ENCODE assay signal across 8 mouse cellular contexts in genomic region chr5:23385136-23385535, GRCm38 (mm10). TPM values are rescaled to one million over a fixed set of nuclear protein-coding genes. Genes with fewer than 3 reads are reported as not detected.
DNase-seq lines count a peak whose midpoint lies in the region; TF ChIP-seq lines count a peak whose summit lies in the region.
"Had no signal": no experiment of that assay in that cellular context is flagged by ENCODE, and none has a peak within 500 bp of the region (broad histone marks: within the 10 kb centered on the region; RNA-seq: fewer than 3 reads in every experiment).

No protein-coding gene starts in this region.

- H3K9ac ChIP-seq in ES-Bruce4 (ENCODE audit: low read depth, poor library complexity, severe bottlenecking): no peak overlapping the region

- H3K4me3 ChIP-seq in layer of hippocampus, adult 2 months: no peak overlapping the region
- H3K4me3 ChIP-seq in ES-Bruce4 (ENCODE audit: low read depth, low read length): no peak overlapping the region
- no peak overlapping the region for H3K4me3 ChIP-seq in cortical plate, adult 2 months (ENCODE audit: insufficient read depth, low read length)

- no peaks in the 10 kb centered on the region for H3K27me3 ChIP-seq in ES-Bruce4 (ENCODE audit: control insufficient read depth, insufficient read depth, low read length, poor library complexity, severe bottlenecking)
- H3K27me3 ChIP-seq: megakaryocyte, embryonic 14.5 days had no signal

- peak; percentile 69 for TF ChIP-seq CTCF in layer of hippocampus, adult 2 months (conservative IDR thresholded peaks at IDR 0.05)
- TF ChIP-seq CTCF in ES-Bruce4 (IDR thresholded peaks at IDR 0.05; ENCODE audit: low read depth, low read length): peak; percentile 20
- peak; percentile 38 for TF ChIP-seq CTCF in cortical plate, adult 2 months (IDR thresholded peaks at IDR 0.05; ENCODE audit: extremely low read depth, insufficient read depth, low read length)

- TF ChIP-seq POLR2A in ES-Bruce4 (IDR thresholded peaks at IDR 0.05; ENCODE audit: insufficient read depth, low read length): no peak
- TF ChIP-seq POLR2A in cortical plate, adult 2 months (IDR thresholded peaks at IDR 0.05; ENCODE audit: extremely low read depth, insufficient read depth, low read length): no peak

- no peaks in the 10 kb centered on the region for H3K36me3 ChIP-seq in ES-Bruce4 (ENCODE audit: control insufficient read depth, insufficient read depth, low read length, poor library complexity, severe bottlenecking)

- TF ChIP-seq EP300 in ES-Bruce4 (IDR thresholded peaks at IDR 0.05; ENCODE audit: insufficient read depth, low read depth, low read length): no peak

- H3K4me1 ChIP-seq in ES-Bruce4 (ENCODE audit: control insufficient read depth, insufficient read depth, low read length): no peaks in the 10 kb centered on the region
- H3K4me1 ChIP-seq in cortical plate, adult 2 months (ENCODE audit: control insufficient read depth, insufficient read depth, low read length): peaks cover 2% of the 10 kb centered on the region; the same call in 1 of the 2 replicates

- H3K9me3 ChIP-seq in ES-Bruce4 (replicated peaks; ENCODE audit: control insufficient read depth, insufficient read depth, low read length, poor library complexity, severe bottlenecking): no peaks in the 10 kb centered on the region
- H3K9me3 ChIP-seq: megakaryocyte, embryonic 14.5 days had no signal

- no peak overlapping the region for H3K27ac ChIP-seq in layer of hippocampus, adult 2 months
- H3K27ac ChIP-seq in ES-Bruce4 (ENCODE audit: insufficient read depth, low read length): no peak overlapping the region
- H3K27ac ChIP-seq in cortical plate, adult 2 months (ENCODE audit: insufficient read depth, low read length): no peak overlapping the region

- DNase-seq in layer of hippocampus, adult 2 months (ENCODE audit: low spot score in 2 of 2): no peak
- DNase-seq in layer of hippocampus, adult 8-10 months (ENCODE audit: low spot score in 2 of 2): no peak
- peak; percentile 56 for DNase-seq in naive thymus-derived CD4-positive, alpha-beta T cell, adult 2 months (ENCODE audit: low read depth)
- DNase-seq in testis, postnatal 10 days (ENCODE audit: low spot score): no peak
- DNase-seq in adrenal gland, adult 18-20 months (ENCODE audit: low spot score in 2 of 2): no peak

RNA-seq across cellular contexts. Expression of gene Kmt2e, which starts 49.1 kb away (rescaled TPM):
- 10 to 100 TPM; 90.6 to 93.1 TPM for total RNA-seq in layer of hippocampus, adult 2 months (2021)
- total RNA-seq in layer of hippocampus, adult 8-10 months (2022): 100 to 1,000 TPM in 1 of 4 experiments, 10 to 100 TPM in 3; 91.0 to 101 (median 96.8) TPM
- polyA plus RNA-seq in ES-Bruce4 (2011; ENCODE audit: insufficient read depth, insufficient read length, low read depth, missing spikeins): 36.5 and 40.3 TPM in 2 replicates
- polyA plus RNA-seq in cortical plate, adult 2 months (2012; rRNA removed): 44.0 and 44.7 TPM in 2 replicates
- 10 to 100 TPM; 58.3 to 69.8 TPM for total RNA-seq in adrenal gland, adult 18-20 months (2021)
